Mouse (Mus musculus) C2C12 (cell line): ENCODE data around the gene Proz.

ENCODE experiments used
- CEBPB ChIP-seq: IDR thresholded peaks from one replicate; pipeline ENCODE4 v1.6.1; 2011; ENCODE audit warnings: low read depth, mild to moderate bottlenecking, control low read depth, moderate library complexity
- CTCF ChIP-seq: IDR thresholded peaks from one replicate; pipeline ENCODE4 v1.5.1; 2011; ENCODE audit not compliant: control insufficient read depth, insufficient read depth, insufficient read length
- FOSL1 ChIP-seq: IDR thresholded peaks from one replicate; pipeline ENCODE4 v1.8.0; 2011; ENCODE audit warnings: mild to moderate bottlenecking, low read length; ENCODE audit not compliant: poor library complexity, insufficient read depth, severe bottlenecking
- MAX ChIP-seq: IDR thresholded peaks from one replicate; pipeline ENCODE4 v1.6.1; 2011; ENCODE audit warnings: mild to moderate bottlenecking, control low read depth
- USF1 ChIP-seq: IDR thresholded peaks from one replicate; pipeline ENCODE4 v1.6.1; 2011; ENCODE audit warnings: low read depth, mild to moderate bottlenecking, control low read depth, moderate library complexity

DNA sequence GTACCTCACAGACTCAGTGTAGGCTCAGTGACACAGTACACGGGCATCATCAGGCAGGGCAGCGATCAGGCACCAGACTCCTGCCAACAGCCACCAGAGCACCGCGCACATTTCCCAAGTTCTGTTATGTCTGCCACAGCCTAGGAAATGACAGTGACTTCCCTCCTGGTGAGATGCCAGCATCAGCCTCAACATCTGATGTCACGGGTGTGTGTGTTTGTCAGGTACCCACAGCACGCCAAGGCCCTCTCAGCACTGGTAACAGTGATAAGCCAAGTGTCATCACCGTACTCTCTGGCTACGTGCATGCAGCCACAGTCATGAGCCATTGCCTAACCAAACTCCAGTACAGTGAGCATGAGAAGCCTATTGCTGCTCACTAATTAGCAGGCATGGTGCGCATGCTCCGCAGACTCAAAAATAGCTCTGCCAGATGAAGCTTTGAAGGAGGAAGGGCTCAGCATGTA lies 24.3 kb upstream of the Proz start:
- no peak for TF ChIP-seq CTCF
- no peak for TF ChIP-seq USF1
- TF ChIP-seq CEBPB = no peak
- no peak for TF ChIP-seq MAX
- no peak for TF ChIP-seq FOSL1
